Mouse (Mus musculus) testis, adult 2 months (tissue): ENCODE measurements around the gene Kcnh7. TPM values are rescaled to one million over a fixed set of nuclear protein-coding genes. Genes with fewer than 3 reads are reported as not detected.
A peak's percentile ranks its signal among the peaks of the same experiment; 100 is the strongest.

Source experiments
- H3K27ac ChIP-seq: fragments of 200-500 bp; 2 replicates; pipeline ENCODE4 v1.5.1; 2012; ENCODE audit warnings: low read depth, low read length; ENCODE audit not compliant: control insufficient read depth, insufficient read depth
- H3K27me3 ChIP-seq: fragments of 200-500 bp; 2 replicates; pipeline ENCODE4 v1.6.1; 2012; ENCODE audit warnings: mild to moderate bottlenecking, low read length, moderate library complexity; ENCODE audit not compliant: control insufficient read depth, insufficient read depth
- H3K36me3 ChIP-seq: fragments of 200-500 bp; 2 replicates; pipeline ENCODE4 v1.6.1; 2012; ENCODE audit warnings: mild to moderate bottlenecking, low read length; ENCODE audit not compliant: control insufficient read depth, insufficient read depth
- H3K4me1 ChIP-seq: fragments of 200-500 bp; 2 replicates; pipeline ENCODE4 v1.6.1; 2012; ENCODE audit warnings: low read length; ENCODE audit not compliant: control insufficient read depth, insufficient read depth
- H3K4me3 ChIP-seq: fragments of 200-500 bp; 2 replicates; pipeline ENCODE4 v1.5.1; 2012; ENCODE audit warnings: low read depth, mild to moderate bottlenecking, low read length, moderate library complexity, mixed read lengths; ENCODE audit not compliant: control insufficient read depth
- CTCF ChIP-seq: fragments of 200-500 bp; IDR thresholded peaks from 2 replicates; pipeline ENCODE4 v1.5.1; 2012; ENCODE audit warnings: low read depth, mild to moderate bottlenecking, inconsistent platforms, low read length, moderate library complexity; ENCODE audit not compliant: control insufficient read depth, insufficient read depth, insufficient replicate concordance
- POLR2A ChIP-seq: fragments of 200-500 bp; IDR thresholded peaks from 2 replicates; pipeline ENCODE4 v1.6.1; 2012; ENCODE audit warnings: low read depth, mild to moderate bottlenecking, inconsistent platforms, low read length, moderate library complexity; ENCODE audit not compliant: control insufficient read depth
- polyA plus RNA-seq: library from polyadenylated mRNA; depleted of rRNA; stranded (reverse); fragments of >200 nt; gene quantifications from 2 replicates; pipeline ENCODE4 v1.2.3, GENCODE M21; 2012

Gene Kcnh7
- polyA plus RNA-seq, 1 experiment, result 0.10 TPM

DNA sequence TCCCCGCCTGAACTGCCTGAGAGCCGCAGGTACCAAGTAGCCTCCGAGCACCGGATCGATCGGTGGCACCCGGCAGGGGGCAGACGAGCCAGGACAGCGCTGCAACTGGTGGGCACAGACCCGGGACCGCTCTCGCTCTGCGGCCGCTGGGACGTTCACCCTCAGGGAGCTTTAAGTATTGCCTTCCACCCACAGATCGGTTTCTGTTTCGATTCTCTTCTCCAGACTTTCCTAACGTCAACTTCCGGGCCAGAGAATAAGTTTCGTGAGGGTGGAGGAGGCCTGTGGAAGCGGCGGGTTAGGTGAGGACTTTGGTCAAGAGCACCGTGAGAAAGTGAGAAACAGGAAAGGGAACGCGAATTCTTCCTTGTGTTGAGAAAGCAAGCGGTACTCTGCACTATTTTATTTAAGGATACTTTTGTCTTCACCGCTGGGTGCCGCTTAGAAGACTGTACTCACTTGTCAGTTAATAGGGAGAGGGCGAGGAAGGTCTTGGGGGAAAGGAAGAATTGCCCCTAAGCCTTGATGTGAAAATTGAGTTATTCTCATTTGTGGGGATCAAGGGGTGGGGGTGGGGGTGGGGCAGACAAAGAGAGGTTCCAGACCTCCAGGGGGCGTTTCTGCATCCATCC, 538.0 kb downstream of the Kcnh7 start, which contains the start of gene Ifih1:
TSS of gene Ifih1 (minus strand) at position 242 of the 632 bp plus-strand sequence.
- peak within 1 kb of the TSS; percentile 91 for H3K4me3 ChIP-seq
- H3K4me1 ChIP-seq, result peaks cover 3% of the 10 kb centered on the region; the same call in 1 of the 2 replicates
- H3K36me3 ChIP-seq, result no peaks in the 10 kb centered on the region
- TF ChIP-seq POLR2A (no peak), CTCF (no peak)
- no peaks in the 10 kb centered on the region for H3K27me3 ChIP-seq
- peak within 1 kb of the TSS; percentile 74 for H3K27ac ChIP-seq

DNA sequence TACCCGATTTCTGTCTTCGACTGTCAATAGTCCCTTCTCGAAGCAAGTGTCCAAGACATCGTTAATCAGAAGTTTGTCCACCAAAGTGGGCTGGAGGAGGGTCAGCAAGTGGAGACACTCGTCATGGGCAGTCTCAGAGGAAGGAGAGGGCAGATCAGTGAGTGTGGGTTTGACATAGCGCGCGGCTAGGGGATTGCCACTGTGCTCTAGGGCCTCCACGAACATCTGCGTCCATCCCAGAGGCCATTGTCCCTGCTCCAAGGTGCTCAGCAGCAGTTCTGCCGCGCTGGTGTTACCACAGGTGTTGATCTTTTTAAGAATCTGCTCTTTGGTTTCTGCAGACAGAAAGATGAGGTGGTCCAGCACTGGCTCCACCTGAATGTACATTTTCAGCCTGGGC, 538.6 kb downstream of the Kcnh7 start:
- TF ChIP-seq CTCF, result no peak
- TF ChIP-seq POLR2A, result no peak
- no peak overlapping the region for H3K27ac ChIP-seq
- no peaks in the 10 kb centered on the region for H3K27me3 ChIP-seq
- peak overlapping the region; percentile 91 for H3K4me3 ChIP-seq
- no peaks in the 10 kb centered on the region for H3K36me3 ChIP-seq
- H3K4me1 ChIP-seq, result peaks cover 3% of the 10 kb centered on the region; the same call in 1 of the 2 replicates

DNA sequence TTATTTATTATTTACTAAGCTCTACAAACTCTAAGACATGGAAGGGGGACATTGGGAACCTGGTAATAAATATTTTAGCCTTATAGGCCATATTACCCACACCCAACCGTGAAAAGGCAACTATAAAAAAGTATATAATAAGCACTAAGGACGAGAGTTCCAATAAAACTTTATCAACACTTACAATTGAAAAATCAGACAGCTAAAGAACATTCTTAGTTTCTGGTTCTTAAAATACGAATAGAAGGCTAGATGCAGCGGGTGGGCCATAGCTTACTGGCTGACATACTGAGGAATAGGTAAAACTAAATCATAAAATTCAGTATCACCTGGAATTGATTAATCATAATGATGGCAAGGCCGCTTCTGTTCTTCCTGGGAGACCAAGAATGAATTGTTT, 539.2 kb downstream of the Kcnh7 start:
- Histone ChIP-seq H3K27ac (no peak overlapping the region), H3K4me1 (peaks cover 3% of the 10 kb centered on the region; the same call in 1 of the 2 replicates), H3K36me3 (no peaks in the 10 kb centered on the region), H3K4me3 (no peak overlapping the region), H3K27me3 (no peaks in the 10 kb centered on the region)
- no peak for TF ChIP-seq POLR2A
- TF ChIP-seq CTCF, result no peak
